ENCODE assay signal across 9 mouse cellular contexts in the genomic region with DNA sequence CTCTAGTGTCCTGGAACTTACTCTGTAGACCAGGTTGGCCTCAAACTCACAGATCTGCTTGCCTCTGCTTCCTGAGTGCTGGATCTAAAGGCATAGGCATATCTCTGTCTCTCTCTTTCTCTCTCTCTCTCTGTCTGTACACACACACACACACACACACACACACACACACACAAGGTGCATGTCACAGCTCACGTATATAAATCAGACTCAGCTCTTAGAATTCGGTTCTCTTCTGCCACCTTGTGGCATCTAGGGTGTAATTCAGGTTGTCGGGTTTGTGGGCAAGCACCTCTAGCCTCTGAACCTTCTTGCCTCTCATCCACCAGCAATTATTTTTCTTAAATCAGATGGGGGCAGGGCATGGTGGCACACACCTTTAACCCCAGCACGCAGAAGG. TPM values are rescaled to one million over a fixed set of nuclear protein-coding genes. Genes with fewer than 3 reads are reported as not detected.
DNase-seq lines count a peak whose midpoint lies in the region; ATAC-seq and TF ChIP-seq lines count a peak whose summit lies in the region.
"Had no signal": no experiment of that assay in that cellular context is flagged by ENCODE, and none has a peak within 500 bp of the region (broad histone marks: within the 10 kb centered on the region; RNA-seq: fewer than 3 reads in every experiment).

No protein-coding gene starts in this region.

- H3K4me1 ChIP-seq in ES-E14 (ENCODE audit: control insufficient read depth in 2 of 2, insufficient read depth in 2 of 2, low read length in 2 of 2, poor library complexity in 1 of 2): no peaks in the 10 kb centered on the region
- H3K4me1 ChIP-seq in kidney, adult 2 months (ENCODE audit: control insufficient read depth, insufficient read depth, low read length): no peaks in the 10 kb centered on the region
- H3K4me1 ChIP-seq in limb, embryonic 13.5 days: no peaks in the 10 kb centered on the region

- peak; percentile 71 for TF ChIP-seq CTCF in gastrocnemius, adult 2 months (IDR thresholded peaks at IDR 0.05)
- peak; percentile 74 for TF ChIP-seq CTCF in kidney, adult 2 months (conservative IDR thresholded peaks at IDR 0.05; ENCODE audit: insufficient read depth, insufficient read length, low read depth, low read length)

- DNase-seq in 3134 (ENCODE audit: extremely low read depth, insufficient read length, low spot score) (peak; percentile 68), ES-E14 (ENCODE audit: low read depth, low spot score) (no peak)
- DNase-seq in cerebellum, adult 9-11 months: peak; percentile 63
- DNase-seq in gastrocnemius, adult 2 months: peak; percentile 58
- peak; percentile 74 for DNase-seq in kidney, adult 2 months
- peak; percentile 62 for DNase-seq in testis, postnatal 10 days (ENCODE audit: low spot score)

- TF ChIP-seq POLR2A in kidney, adult 2 months (IDR thresholded peaks at IDR 0.05; ENCODE audit: low read depth, low read length): no peak

- intact Hi-C loops in gastrocnemius, adult 2 months (cut with DNase I): loop anchor here (1.0 to 2.0 kb wide), 2 partner anchors 94 to 468 kb away; no protein-coding TSS in a partner anchor

- 2% methylated on average over 4 of the region's 4 CpGs for WGBS in kidney, adult 2 months
- WGBS in limb, embryonic 13.5 days: 1% methylated on average over 4 of the region's 4 CpGs

- H3K4me2 ChIP-seq in limb, embryonic 13.5 days (replicated peaks): no peak overlapping the region

- H3K4me3 ChIP-seq in ES-E14 (ENCODE audit: insufficient read depth in 1 of 2, low read depth in 1 of 2, low read length in 2 of 2, poor library complexity in 1 of 2, severe bottlenecking in 1 of 2): no peak overlapping the region
- H3K4me3 ChIP-seq in gastrocnemius, adult 2 months: no peak overlapping the region
- no peak overlapping the region for H3K4me3 ChIP-seq in kidney, adult 2 months (ENCODE audit: insufficient read depth, low read depth, low read length)
- no peak overlapping the region for H3K4me3 ChIP-seq in limb, embryonic 13.5 days
- H3K4me3 ChIP-seq: erythroblast, embryonic 14.5 days had no signal

- no peaks in the 10 kb centered on the region for H3K27me3 ChIP-seq in kidney, adult 2 months (replicated peaks; ENCODE audit: control insufficient read depth, insufficient read depth, low read length)
- H3K27me3 ChIP-seq in limb, embryonic 13.5 days: no peaks in the 10 kb centered on the region

- no peaks in the 10 kb centered on the region for H3K9me3 ChIP-seq in ES-E14 (ENCODE audit: control insufficient read depth, insufficient read depth, low read depth, low read length)
- no peaks in the 10 kb centered on the region for H3K9me3 ChIP-seq in limb, embryonic 13.5 days

- in situ Hi-C loops in ES-E14 (cut with MboI; ENCODE audit: low sequenced_read_pairs in 2 of 2, unreplicated experiment in 2 of 2): no loop called here

- no peaks in the 10 kb centered on the region for H3K36me3 ChIP-seq in ES-E14 (ENCODE audit: control insufficient read depth, insufficient read depth, low read length, poor library complexity, severe bottlenecking)
- H3K36me3 ChIP-seq in kidney, adult 2 months (ENCODE audit: control insufficient read depth, insufficient read depth, low read length): no peaks in the 10 kb centered on the region
- H3K36me3 ChIP-seq in limb, embryonic 13.5 days: no peaks in the 10 kb centered on the region

- peak; percentile 51; the same call in 1 of the 2 replicates for ATAC-seq in limb, embryonic 13.5 days (ENCODE audit: low FRiP score, low read depth)
- peak; percentile 82 for ATAC-seq in monocyte, adult 5-6 weeks (replicated peaks; ENCODE audit: insufficient number of reproducible peaks, low FRiP score, low TSS enrichment, poor library complexity, severe bottlenecking)

- no peak overlapping the region for H3K27ac ChIP-seq in ES-E14 (ENCODE audit: insufficient read depth, low read depth, low read length, poor library complexity, severe bottlenecking)
- no peak overlapping the region for H3K27ac ChIP-seq in gastrocnemius, adult 2 months
- no peak overlapping the region for H3K27ac ChIP-seq in kidney, adult 2 months (ENCODE audit: insufficient read depth, low read depth, low read length)
- H3K27ac ChIP-seq in limb, embryonic 13.5 days: no peak overlapping the region

- no peak overlapping the region for H3K9ac ChIP-seq in ES-E14 (ENCODE audit: insufficient read depth, low read depth, low read length, poor library complexity, severe bottlenecking)
- H3K9ac ChIP-seq in limb, embryonic 13.5 days: no peak overlapping the region

TF ChIP-seq in ES-E14, 5 proteins besides CTCF, POLR2A, EP300 and RAD21:
- TF ChIP-seq ZC3H11A (IDR thresholded peaks at IDR 0.05; ENCODE audit: borderline replicate concordance, low read depth, low read length) (peak; percentile 1; the same call in 1 of the 2 replicates), MAFK (IDR thresholded peaks at IDR 0.05; ENCODE audit: insufficient read depth, low read depth, low read length) (no peak)

RNA-seq across cellular contexts. Expression of gene Gm10382, which starts 20.6 kb away (rescaled TPM):
- 0.98 and 1.6 TPM in 2 replicates for total RNA-seq in ES-E14 (2012; rRNA removed)
- total RNA-seq in gastrocnemius, adult 2 months (2021): not detected
- 0.33 and 0.58 TPM in 2 replicates for polyA plus RNA-seq in kidney, adult 2 months (2012; rRNA removed)
- 0.34 and 0.41 TPM in 2 replicates for polyA plus RNA-seq in limb, embryonic 13.5 days (2015; fragmentation: Nextera tagmentation; extraction: Ambion mirVana)
- total RNA-seq in monocyte, adult 5-6 weeks (2017): 2.9 TPM in 1 of 3 replicates, not detected in the others

RNA-seq across cellular contexts. Expression of gene Ubc, which starts 21.4 kb away (rescaled TPM):
- total RNA-seq in ES-E14 (2012; rRNA removed): 1,120 and 1,195 TPM in 2 replicates
- 1,000 to 10,000 TPM; 1,479 to 2,293 TPM for total RNA-seq in gastrocnemius, adult 2 months (2021)
- polyA plus RNA-seq in kidney, adult 2 months (2012; rRNA removed): 1,123 and 1,352 TPM in 2 replicates
- 1,179 and 1,190 TPM in 2 replicates for polyA plus RNA-seq in limb, embryonic 13.5 days (2015; fragmentation: Nextera tagmentation; extraction: Ambion mirVana)
- 791 to 1,058 TPM (median 1,006 TPM) in 3 replicates for total RNA-seq in monocyte, adult 5-6 weeks (2017)

RNA-seq across cellular contexts. Expression of gene Scarb1, which starts 27.7 kb away (rescaled TPM):
- total RNA-seq in ES-E14 (2012; rRNA removed): 28.8 and 36.8 TPM in 2 replicates
- 10 to 100 TPM; 11.8 to 16.9 TPM for total RNA-seq in gastrocnemius, adult 2 months (2021)
- polyA plus RNA-seq in kidney, adult 2 months (2012; rRNA removed): 35.5 and 42.8 TPM in 2 replicates
- polyA plus RNA-seq in limb, embryonic 13.5 days (2015; fragmentation: Nextera tagmentation; extraction: Ambion mirVana): 44.3 and 44.4 TPM in 2 replicates
- total RNA-seq in monocyte, adult 5-6 weeks (2017): 67.9 to 84.6 TPM (median 77.1 TPM) in 3 replicates
